Mouse (Mus musculus) heart, postnatal 0 days (tissue): Measurements from ENCODE around the gene Gm13279.
"Not testable (repeated sequence)": the region's sequence is repeated elsewhere in the genome, so short reads cannot be mapped to it uniquely, and the experiment has no call there.

ENCODE experiments used
- CTCF ChIP-seq: IDR thresholded peaks from 2 replicates; pipeline ENCODE4 v1.5.1; 2016; ENCODE audit warnings: antibody characterized with exemption, control low read depth, low read depth
- EP300 ChIP-seq: IDR thresholded peaks from 2 replicates; pipeline ENCODE4 v1.6.1; 2016; ENCODE audit warnings: antibody characterized with exemption, low read depth

- TF ChIP-seq CTCF, EP300: not testable (repeated sequence)
Measured at GRCm38 (mm10) chr4:88797097-88797496, at the start of gene Gm13279.
